Mouse (Mus musculus) cortical plate, adult 2 months (tissue): ENCODE measurements around the gene Cnpy4.
A peak's percentile ranks its signal among the peaks of the same experiment; 100 is the strongest.

ENCODE experiments used
- CTCF ChIP-seq: fragments of 200-500 bp; IDR thresholded peaks from 2 replicates; pipeline ENCODE4 v1.5.1; 2011; ENCODE audit warnings: mild to moderate bottlenecking, control low read depth, low read length; ENCODE audit not compliant: insufficient read depth; ENCODE audit errors: extremely low read depth
- POLR2A ChIP-seq: fragments of 200-500 bp; IDR thresholded peaks from 2 replicates; pipeline ENCODE4 v1.6.1; 2011; ENCODE audit warnings: mild to moderate bottlenecking, low read length, control low read depth; ENCODE audit not compliant: insufficient read depth; ENCODE audit errors: extremely low read depth

GRCm38 (mm10) chr5:138171695-138172491 is 15.4 kb upstream of the Cnpy4 start, which contains the start of the genes Ap4m1 and Mcm7:
- TF ChIP-seq POLR2A (0 out of 2 replicates have a peak, but pooled peaks have one; percentile 31), CTCF (no peak)
